Mouse (Mus musculus): ENCODE measurements around the gene Ddx43. TPM values are rescaled to one million over a fixed set of nuclear protein-coding genes. Genes with fewer than 3 reads are reported as not detected.
A peak's percentile ranks its signal among the peaks of the same experiment; 100 is the strongest.

The Ddx43 gene
- polyA plus RNA-seq, 1 experiment = 4.9 TPM

DNA sequence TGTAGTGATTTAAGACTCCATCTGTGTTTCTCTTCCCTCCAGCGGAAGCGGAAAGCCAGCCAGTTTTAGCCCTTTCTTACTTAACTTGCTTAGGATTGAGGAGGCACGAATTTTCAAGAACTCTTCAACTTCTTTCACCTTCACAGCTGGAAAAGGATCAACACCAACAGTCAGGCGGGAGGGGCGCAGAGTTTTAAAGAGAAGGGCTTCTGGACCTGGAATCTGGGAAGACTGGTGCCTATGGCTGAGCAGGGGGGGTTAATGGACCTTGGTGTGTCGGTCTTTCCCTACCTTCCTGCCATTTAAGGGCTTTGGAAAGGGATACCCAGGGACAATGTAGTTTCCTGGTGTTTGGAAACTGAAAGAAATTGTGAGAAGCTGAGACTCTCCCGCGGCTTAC lies 18.0 kb upstream of the Ddx43 start:
- Histone ChIP-seq H3K9ac (ENCODE audit: low read depth, poor library complexity, severe bottlenecking) (peak overlapping the region; percentile 82), H3K4me1 (ENCODE audit: control insufficient read depth, insufficient read depth, low read length) (peaks cover 5% of the 10 kb centered on the region), H3K27me3 (ENCODE audit: control insufficient read depth, insufficient read depth, low read length, poor library complexity, severe bottlenecking) (no peaks in the 10 kb centered on the region), H3K27ac (ENCODE audit: insufficient read depth, low read length) (peak overlapping the region; percentile 96), H3K4me3 (ENCODE audit: low read depth, low read length) (peak overlapping the region; percentile 80), H3K9me3 (replicated peaks; ENCODE audit: control insufficient read depth, insufficient read depth, low read length, poor library complexity, severe bottlenecking) (no peaks in the 10 kb centered on the region), H3K36me3 (ENCODE audit: control insufficient read depth, insufficient read depth, low read length, poor library complexity, severe bottlenecking) (0 out of 2 replicates have a peak, but pooled peaks cover 4% of the 10 kb centered on the region)
- TF ChIP-seq CTCF (IDR thresholded peaks at IDR 0.05; ENCODE audit: low read depth, low read length) (no peak), POLR2A (IDR thresholded peaks at IDR 0.05; ENCODE audit: insufficient read depth, low read length) (no peak), EP300 (IDR thresholded peaks at IDR 0.05; ENCODE audit: insufficient read depth, low read depth, low read length) (no peak)

DNA sequence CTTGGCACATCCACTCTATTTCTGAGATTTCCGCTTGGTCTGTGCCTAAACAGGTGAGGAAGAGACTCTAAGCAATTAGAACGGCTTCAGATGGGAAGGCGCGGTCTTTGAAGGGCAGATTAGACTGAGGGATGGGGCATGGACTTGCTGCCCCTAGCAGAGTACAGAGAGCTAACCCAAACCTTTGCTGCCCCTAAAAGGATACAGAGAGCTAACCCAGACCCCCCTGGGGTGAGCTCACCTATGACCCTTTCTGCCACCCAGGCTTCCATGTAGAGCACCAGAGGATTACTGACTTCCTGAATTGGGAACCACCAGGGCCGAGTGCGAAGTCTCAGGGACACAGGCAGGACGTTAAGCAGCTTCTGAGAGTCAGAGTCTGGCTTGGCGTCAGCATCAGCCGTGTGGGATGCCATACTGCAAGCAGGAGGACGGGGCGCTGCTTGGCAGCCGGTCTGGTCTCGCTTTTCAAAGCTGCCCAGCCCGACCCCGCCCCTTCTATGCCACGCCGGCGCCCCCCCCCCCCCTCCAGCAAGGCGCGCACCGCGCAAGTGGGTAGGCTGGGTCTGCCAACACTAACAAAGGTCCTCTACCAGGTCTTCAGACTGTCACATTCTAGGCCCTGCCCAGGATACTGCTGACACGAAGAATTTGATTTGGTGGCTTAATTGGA lies 17.3 kb upstream of the Ddx43 start, which contains the start of gene Ooep:
Gene Ooep (minus strand): TSS at position 613 of the 673 bp plus-strand sequence.
- Histone ChIP-seq H3K27ac (ENCODE audit: insufficient read depth, low read length) (peak within 1 kb of the TSS; percentile 96), H3K4me1 (ENCODE audit: control insufficient read depth, insufficient read depth, low read length) (peaks cover 5% of the 10 kb centered on the region), H3K36me3 (ENCODE audit: control insufficient read depth, insufficient read depth, low read length, poor library complexity, severe bottlenecking) (0 out of 2 replicates have a peak, but pooled peaks cover 4% of the 10 kb centered on the region), H3K27me3 (ENCODE audit: control insufficient read depth, insufficient read depth, low read length, poor library complexity, severe bottlenecking) (no peaks in the 10 kb centered on the region), H3K9ac (ENCODE audit: low read depth, poor library complexity, severe bottlenecking) (peak within 1 kb of the TSS; percentile 82), H3K9me3 (replicated peaks; ENCODE audit: control insufficient read depth, insufficient read depth, low read length, poor library complexity, severe bottlenecking) (no peaks in the 10 kb centered on the region), H3K4me3 (ENCODE audit: low read depth, low read length) (peak within 1 kb of the TSS; percentile 80)
- TF ChIP-seq EP300 (IDR thresholded peaks at IDR 0.05; ENCODE audit: insufficient read depth, low read depth, low read length) (no peak), POLR2A (IDR thresholded peaks at IDR 0.05; ENCODE audit: insufficient read depth, low read length) (no peak), CTCF (IDR thresholded peaks at IDR 0.05; ENCODE audit: low read depth, low read length) (no peak)

DNA sequence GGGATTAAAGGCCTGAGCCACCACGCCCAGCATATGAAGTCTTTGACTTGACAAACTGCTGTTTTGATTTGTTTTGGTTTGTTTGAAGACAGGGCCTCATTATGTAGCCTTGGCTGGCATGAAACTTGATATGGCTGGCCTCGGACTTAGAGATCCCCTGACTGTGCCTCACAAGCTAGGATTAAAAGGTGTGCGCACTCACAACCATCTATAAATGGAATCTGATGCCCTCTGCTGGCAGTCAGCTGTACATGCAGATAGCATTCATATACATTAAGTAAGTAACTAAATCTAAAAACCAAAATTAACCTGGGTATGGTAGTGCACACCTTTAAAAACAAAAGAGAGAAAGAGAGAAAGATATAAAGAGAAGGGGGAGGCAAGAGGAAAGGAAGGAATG lies 9.7 kb upstream of the Ddx43 start:
- no peak overlapping the region for H3K27ac ChIP-seq (ENCODE audit: insufficient read depth, low read length)
- H3K4me1 ChIP-seq (ENCODE audit: control insufficient read depth, insufficient read depth, low read length) = peaks cover 2% of the 10 kb centered on the region
- H3K27me3 ChIP-seq (ENCODE audit: control insufficient read depth, insufficient read depth, low read length, poor library complexity, severe bottlenecking) = no peaks in the 10 kb centered on the region
- H3K4me3 ChIP-seq (ENCODE audit: low read depth, low read length) = no peak overlapping the region
- H3K9ac ChIP-seq (ENCODE audit: low read depth, poor library complexity, severe bottlenecking) = no peak overlapping the region
- H3K36me3 ChIP-seq (ENCODE audit: control insufficient read depth, insufficient read depth, low read length, poor library complexity, severe bottlenecking) = no peaks in the 10 kb centered on the region
- no peaks in the 10 kb centered on the region for H3K9me3 ChIP-seq (replicated peaks; ENCODE audit: control insufficient read depth, insufficient read depth, low read length, poor library complexity, severe bottlenecking)
- TF ChIP-seq POLR2A (IDR thresholded peaks at IDR 0.05; ENCODE audit: insufficient read depth, low read length) (no peak), CTCF (IDR thresholded peaks at IDR 0.05; ENCODE audit: low read depth, low read length) (peak; percentile 47), EP300 (IDR thresholded peaks at IDR 0.05; ENCODE audit: insufficient read depth, low read depth, low read length) (no peak)

GRCm38 (mm10) chr9:78386947-78387346 lies 8.6 kb upstream of the Ddx43 start:
- no peaks in the 10 kb centered on the region for H3K36me3 ChIP-seq (ENCODE audit: control insufficient read depth, insufficient read depth, low read length, poor library complexity, severe bottlenecking)
- no peak overlapping the region for H3K9ac ChIP-seq (ENCODE audit: low read depth, poor library complexity, severe bottlenecking)
- no peaks in the 10 kb centered on the region for H3K27me3 ChIP-seq (ENCODE audit: control insufficient read depth, insufficient read depth, low read length, poor library complexity, severe bottlenecking)
- TF ChIP-seq CTCF (IDR thresholded peaks at IDR 0.05; ENCODE audit: low read depth, low read length) (no peak), POLR2A (IDR thresholded peaks at IDR 0.05; ENCODE audit: insufficient read depth, low read length) (no peak), EP300 (IDR thresholded peaks at IDR 0.05; ENCODE audit: insufficient read depth, low read depth, low read length) (no peak)
- H3K4me3 ChIP-seq (ENCODE audit: low read depth, low read length) = no peak overlapping the region
- no peak overlapping the region for H3K27ac ChIP-seq (ENCODE audit: insufficient read depth, low read length)
- peaks cover 2% of the 10 kb centered on the region for H3K4me1 ChIP-seq (ENCODE audit: control insufficient read depth, insufficient read depth, low read length)
- no peaks in the 10 kb centered on the region for H3K9me3 ChIP-seq (replicated peaks; ENCODE audit: control insufficient read depth, insufficient read depth, low read length, poor library complexity, severe bottlenecking)

DNA sequence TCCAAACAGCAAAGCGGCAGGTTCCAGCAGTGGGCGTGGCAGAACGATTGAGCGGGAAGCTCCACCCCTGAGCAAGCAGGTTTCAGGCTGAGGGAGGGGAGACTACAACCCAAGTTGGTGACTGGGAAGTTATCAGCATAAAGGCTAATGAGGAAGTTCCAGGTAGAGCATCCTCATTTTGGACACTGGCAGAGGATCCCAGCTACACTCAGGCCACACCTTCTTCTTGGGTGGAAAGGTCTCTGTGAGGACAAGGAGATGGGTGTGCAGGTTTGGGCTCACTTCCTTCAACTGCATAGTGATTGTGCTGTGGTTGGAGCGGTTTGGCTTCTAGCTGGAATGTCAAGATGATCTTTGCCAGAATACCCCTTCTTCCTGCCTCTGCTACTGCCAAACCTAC lies 5.6 kb upstream of the Ddx43 start:
- Histone ChIP-seq H3K4me3 (ENCODE audit: low read depth, low read length) (no peak overlapping the region), H3K27me3 (ENCODE audit: control insufficient read depth, insufficient read depth, low read length, poor library complexity, severe bottlenecking) (peaks cover 5% of the 10 kb centered on the region; the same call in 1 of the 2 replicates), H3K9me3 (replicated peaks; ENCODE audit: control insufficient read depth, insufficient read depth, low read length, poor library complexity, severe bottlenecking) (no peaks in the 10 kb centered on the region), H3K4me1 (ENCODE audit: control insufficient read depth, insufficient read depth, low read length) (peaks cover 2% of the 10 kb centered on the region), H3K9ac (ENCODE audit: low read depth, poor library complexity, severe bottlenecking) (no peak overlapping the region), H3K27ac (ENCODE audit: insufficient read depth, low read length) (no peak overlapping the region), H3K36me3 (ENCODE audit: control insufficient read depth, insufficient read depth, low read length, poor library complexity, severe bottlenecking) (no peaks in the 10 kb centered on the region)
- TF ChIP-seq POLR2A (IDR thresholded peaks at IDR 0.05; ENCODE audit: insufficient read depth, low read length) (no peak), CTCF (IDR thresholded peaks at IDR 0.05; ENCODE audit: low read depth, low read length) (no peak), EP300 (IDR thresholded peaks at IDR 0.05; ENCODE audit: insufficient read depth, low read depth, low read length) (no peak)

GRCm38 (mm10) chr9:78393741-78394140 lies 1.8 kb upstream of the Ddx43 start:
- no peak for TF ChIP-seq POLR2A (IDR thresholded peaks at IDR 0.05; ENCODE audit: insufficient read depth, low read length)
- no peak for TF ChIP-seq EP300 (IDR thresholded peaks at IDR 0.05; ENCODE audit: insufficient read depth, low read depth, low read length)
- no peak for TF ChIP-seq CTCF (IDR thresholded peaks at IDR 0.05; ENCODE audit: low read depth, low read length)
- H3K4me1 ChIP-seq (ENCODE audit: control insufficient read depth, insufficient read depth, low read length) = peaks cover 2% of the 10 kb centered on the region
- no peak overlapping the region for H3K9ac ChIP-seq (ENCODE audit: low read depth, poor library complexity, severe bottlenecking)
- H3K4me3 ChIP-seq (ENCODE audit: low read depth, low read length) = no peak overlapping the region
- peaks cover 5% of the 10 kb centered on the region; the same call in 1 of the 2 replicates for H3K27me3 ChIP-seq (ENCODE audit: control insufficient read depth, insufficient read depth, low read length, poor library complexity, severe bottlenecking)
- no peaks in the 10 kb centered on the region for H3K9me3 ChIP-seq (replicated peaks; ENCODE audit: control insufficient read depth, insufficient read depth, low read length, poor library complexity, severe bottlenecking)
- H3K27ac ChIP-seq (ENCODE audit: insufficient read depth, low read length) = no peak overlapping the region
- H3K36me3 ChIP-seq (ENCODE audit: control insufficient read depth, insufficient read depth, low read length, poor library complexity, severe bottlenecking) = no peaks in the 10 kb centered on the region
